Mouse (Mus musculus): Measurements from ENCODE around the gene Med15. TPM values are rescaled to one million over a fixed set of nuclear protein-coding genes. Genes with fewer than 3 reads are reported as not detected.

The Med15 gene
- polyA plus RNA-seq, 1 experiment from 2014 or later, result 44.8 TPM

GRCm38 (mm10) chr16:17649925-17650605 lies 82.6 kb downstream of the Med15 start:
- H3K9me3 ChIP-seq (ENCODE audit: control insufficient read depth, low read length), result no peaks in the 10 kb centered on the region
- no peak overlapping the region for H3K9ac ChIP-seq (ENCODE audit: low read depth, low read length)
- peaks cover 32% of the 10 kb centered on the region for H3K36me3 ChIP-seq (ENCODE audit: control insufficient read depth, insufficient read depth, low read length)
- no peaks in the 10 kb centered on the region for H3K27me3 ChIP-seq (replicated peaks; ENCODE audit: control insufficient read depth, insufficient read depth, low read length)
- H3K4me1 ChIP-seq (replicated peaks; ENCODE audit: control insufficient read depth, insufficient read depth, low read length), result peaks cover 12% of the 10 kb centered on the region
- ATAC-seq (replicated peaks; ENCODE audit: low FRiP score), result no peak
- no peak overlapping the region for H3K27ac ChIP-seq (ENCODE audit: low read depth, low read length)
- DNase-seq (ENCODE audit: low spot score), result no peak
- no peak overlapping the region for H3K4me2 ChIP-seq
- H3K4me3 ChIP-seq (ENCODE audit: low read depth, low read length), result no peak overlapping the region
- 86% methylated on average over 16 of the region's 16 CpGs for WGBS

- WGBS, result 85% methylated on average over 10 of the region's 10 CpGs
- Histone ChIP-seq H3K9ac (ENCODE audit: low read depth, low read length) (no peak overlapping the region), H3K36me3 (ENCODE audit: control insufficient read depth, insufficient read depth, low read length) (peaks cover 22% of the 10 kb centered on the region), H3K4me2 (no peak overlapping the region; the same call in 1 of the 2 replicates), H3K27ac (ENCODE audit: low read depth, low read length) (no peak overlapping the region), H3K4me1 (replicated peaks; ENCODE audit: control insufficient read depth, insufficient read depth, low read length) (peaks cover 12% of the 10 kb centered on the region), H3K9me3 (ENCODE audit: control insufficient read depth, low read length) (no peaks in the 10 kb centered on the region), H3K4me3 (ENCODE audit: low read depth, low read length) (no peak overlapping the region), H3K27me3 (replicated peaks; ENCODE audit: control insufficient read depth, insufficient read depth, low read length) (no peaks in the 10 kb centered on the region)
- no peak for DNase-seq (ENCODE audit: low spot score)
- no peak for ATAC-seq (replicated peaks; ENCODE audit: low FRiP score)
These were observed 84.9 kb downstream of the Med15 start for GRCm38 (mm10) chr16:17647566-17648340.

- peaks cover 12% of the 10 kb centered on the region for H3K4me1 ChIP-seq (replicated peaks; ENCODE audit: control insufficient read depth, insufficient read depth, low read length)
These were observed 85.5 kb downstream of the Med15 start for GRCm38 (mm10) chr16:17647156-17647555.

GRCm38 (mm10) chr16:17646310-17647114 lies 86.2 kb downstream of the Med15 start, which contains the start of gene Ccdc74a:
TSS of gene Ccdc74a (plus strand) at chr16:17646470.
- H3K4me1 ChIP-seq (replicated peaks; ENCODE audit: control insufficient read depth, insufficient read depth, low read length), result peaks cover 12% of the 10 kb centered on the region
- peak within 1 kb of the TSS; percentile 94 for H3K4me2 ChIP-seq
- peak within 1 kb of the TSS; percentile 32 for H3K27ac ChIP-seq (ENCODE audit: low read depth, low read length)
- peak within 1 kb of the TSS; percentile 54 for H3K4me3 ChIP-seq (ENCODE audit: low read depth, low read length)
- H3K36me3 ChIP-seq (ENCODE audit: control insufficient read depth, insufficient read depth, low read length), result peaks cover 20% of the 10 kb centered on the region
- WGBS, result 4% methylated on average over 64 of the region's 65 CpGs
- no peaks in the 10 kb centered on the region for H3K9me3 ChIP-seq (ENCODE audit: control insufficient read depth, low read length)
- H3K9ac ChIP-seq (ENCODE audit: low read depth, low read length), result peak within 1 kb of the TSS; percentile 69
- ATAC-seq (replicated peaks; ENCODE audit: low FRiP score) (peak; percentile 98), DNase-seq (ENCODE audit: low spot score) (peak; percentile 88)
- no peaks in the 10 kb centered on the region for H3K27me3 ChIP-seq (replicated peaks; ENCODE audit: control insufficient read depth, insufficient read depth, low read length)

More at GRCm38 (mm10) chr16:17647156-17647555, 85.5 kb downstream of the Med15 start:
- H3K27me3 ChIP-seq (replicated peaks; ENCODE audit: control insufficient read depth, insufficient read depth, low read length), result no peaks in the 10 kb centered on the region
- H3K9ac ChIP-seq (ENCODE audit: low read depth, low read length), result peak overlapping the region; percentile 69
- WGBS, result 53% methylated on average over 1 of the region's 1 CpGs
- DNase-seq (ENCODE audit: low spot score), result no peak
- H3K4me2 ChIP-seq, result peak overlapping the region; percentile 94
- 0 out of 2 replicates have a peak overlapping the region, but pooled peaks have one; percentile 54 for H3K4me3 ChIP-seq (ENCODE audit: low read depth, low read length)
- peaks cover 23% of the 10 kb centered on the region for H3K36me3 ChIP-seq (ENCODE audit: control insufficient read depth, insufficient read depth, low read length)
- no peak overlapping the region for H3K27ac ChIP-seq (ENCODE audit: low read depth, low read length)
- no peak for ATAC-seq (replicated peaks; ENCODE audit: low FRiP score)
- H3K9me3 ChIP-seq (ENCODE audit: control insufficient read depth, low read length), result no peaks in the 10 kb centered on the region

- Histone ChIP-seq H3K27ac (ENCODE audit: low read depth, low read length) (no peak overlapping the region), H3K4me1 (replicated peaks; ENCODE audit: control insufficient read depth, insufficient read depth, low read length) (peaks cover 13% of the 10 kb centered on the region), H3K4me3 (ENCODE audit: low read depth, low read length) (no peak overlapping the region), H3K4me2 (no peak overlapping the region), H3K36me3 (ENCODE audit: control insufficient read depth, insufficient read depth, low read length) (peaks cover 40% of the 10 kb centered on the region), H3K9me3 (ENCODE audit: control insufficient read depth, low read length) (no peaks in the 10 kb centered on the region), H3K9ac (ENCODE audit: low read depth, low read length) (no peak overlapping the region), H3K27me3 (replicated peaks; ENCODE audit: control insufficient read depth, insufficient read depth, low read length) (no peaks in the 10 kb centered on the region)
- ATAC-seq (replicated peaks; ENCODE audit: low FRiP score), result no peak
- no peak for DNase-seq (ENCODE audit: low spot score)
- WGBS, result 88% methylated on average over 4 of the region's 4 CpGs
These were observed 89.2 kb downstream of the Med15 start for GRCm38 (mm10) chr16:17643437-17643990.

GRCm38 (mm10) chr16:17642311-17642710 lies 90.4 kb downstream of the Med15 start:
- Histone ChIP-seq H3K27me3 (replicated peaks; ENCODE audit: control insufficient read depth, insufficient read depth, low read length) (no peaks in the 10 kb centered on the region), H3K36me3 (ENCODE audit: control insufficient read depth, insufficient read depth, low read length) (peaks cover 46% of the 10 kb centered on the region), H3K4me2 (no peak overlapping the region), H3K9ac (ENCODE audit: low read depth, low read length) (no peak overlapping the region), H3K4me3 (ENCODE audit: low read depth, low read length) (no peak overlapping the region), H3K9me3 (ENCODE audit: control insufficient read depth, low read length) (no peaks in the 10 kb centered on the region), H3K4me1 (replicated peaks; ENCODE audit: control insufficient read depth, insufficient read depth, low read length) (peaks cover 20% of the 10 kb centered on the region), H3K27ac (ENCODE audit: low read depth, low read length) (no peak overlapping the region)
- WGBS, result 91% methylated on average over 8 of the region's 8 CpGs
- ATAC-seq (replicated peaks; ENCODE audit: low FRiP score) (no peak), DNase-seq (ENCODE audit: low spot score) (no peak)

GRCm38 (mm10) chr16:17641301-17641700 lies 91.4 kb downstream of the Med15 start:
- Histone ChIP-seq H3K4me2 (no peak overlapping the region), H3K36me3 (ENCODE audit: control insufficient read depth, insufficient read depth, low read length) (peaks cover 46% of the 10 kb centered on the region), H3K27me3 (replicated peaks; ENCODE audit: control insufficient read depth, insufficient read depth, low read length) (no peaks in the 10 kb centered on the region), H3K27ac (ENCODE audit: low read depth, low read length) (no peak overlapping the region), H3K4me1 (replicated peaks; ENCODE audit: control insufficient read depth, insufficient read depth, low read length) (peaks cover 21% of the 10 kb centered on the region), H3K9ac (ENCODE audit: low read depth, low read length) (no peak overlapping the region), H3K9me3 (ENCODE audit: control insufficient read depth, low read length) (no peaks in the 10 kb centered on the region), H3K4me3 (ENCODE audit: low read depth, low read length) (no peak overlapping the region)
- ATAC-seq (replicated peaks; ENCODE audit: low FRiP score) (no peak), DNase-seq (ENCODE audit: low spot score) (no peak)
- 90% methylated on average over 6 of the region's 6 CpGs for WGBS

- Histone ChIP-seq H3K36me3 (ENCODE audit: control insufficient read depth, insufficient read depth, low read length) (peaks cover 46% of the 10 kb centered on the region), H3K4me3 (ENCODE audit: low read depth, low read length) (no peak overlapping the region), H3K9ac (ENCODE audit: low read depth, low read length) (no peak overlapping the region), H3K4me1 (replicated peaks; ENCODE audit: control insufficient read depth, insufficient read depth, low read length) (peaks cover 22% of the 10 kb centered on the region), H3K4me2 (no peak overlapping the region), H3K9me3 (ENCODE audit: control insufficient read depth, low read length) (no peaks in the 10 kb centered on the region), H3K27ac (ENCODE audit: low read depth, low read length) (no peak overlapping the region), H3K27me3 (replicated peaks; ENCODE audit: control insufficient read depth, insufficient read depth, low read length) (no peaks in the 10 kb centered on the region)
- DNase-seq (ENCODE audit: low spot score) (no peak), ATAC-seq (replicated peaks; ENCODE audit: low FRiP score) (no peak)
- 92% methylated on average over 9 of the region's 9 CpGs for WGBS
These were observed 92.0 kb downstream of the Med15 start for GRCm38 (mm10) chr16:17640706-17641105.
